Mouse (Mus musculus): Measurements from ENCODE around the gene Cacna1g. TPM values are rescaled to one million over a fixed set of nuclear protein-coding genes. Genes with fewer than 3 reads are reported as not detected.

Gene Cacna1g
- polyA plus RNA-seq, 1 experiment from 2014 or later = 10.9 TPM

GRCm38 (mm10) chr11:94455161-94455820 is 18.7 kb downstream of the Cacna1g start:
- no peak for DNase-seq (ENCODE audit: low spot score)
- no peak for ATAC-seq (replicated peaks; ENCODE audit: insufficient number of reproducible peaks, low FRiP score, low TSS enrichment, low read depth)
- Histone ChIP-seq H3K4me3 (ENCODE audit: low read depth, low read length) (no peak overlapping the region), H3K9ac (replicated peaks; ENCODE audit: low read length) (no peak overlapping the region), H3K27me3 (ENCODE audit: control insufficient read depth, insufficient read depth, low read length) (no peaks in the 10 kb centered on the region), H3K36me3 (replicated peaks; ENCODE audit: control insufficient read depth, insufficient read depth, low read depth, low read length) (no peaks in the 10 kb centered on the region; the same call in 1 of the 2 replicates), H3K4me2 (ENCODE audit: low read depth, low read length) (no peak overlapping the region), H3K9me3 (replicated peaks; ENCODE audit: control insufficient read depth, low read length) (no peaks in the 10 kb centered on the region), H3K4me1 (ENCODE audit: control insufficient read depth, insufficient read depth, low read length) (no peaks in the 10 kb centered on the region), H3K27ac (replicated peaks; ENCODE audit: low read depth, low read length) (no peak overlapping the region)
- WGBS = 80% methylated on average over 10 of the region's 10 CpGs

GRCm38 (mm10) chr11:94454756-94455155 is 19.2 kb downstream of the Cacna1g start:
- no peak for ATAC-seq (replicated peaks; ENCODE audit: insufficient number of reproducible peaks, low FRiP score, low TSS enrichment, low read depth)
- Histone ChIP-seq H3K27me3 (ENCODE audit: control insufficient read depth, insufficient read depth, low read length) (no peaks in the 10 kb centered on the region), H3K4me1 (ENCODE audit: control insufficient read depth, insufficient read depth, low read length) (no peaks in the 10 kb centered on the region), H3K4me2 (ENCODE audit: low read depth, low read length) (no peak overlapping the region), H3K4me3 (ENCODE audit: low read depth, low read length) (no peak overlapping the region), H3K9me3 (replicated peaks; ENCODE audit: control insufficient read depth, low read length) (no peaks in the 10 kb centered on the region), H3K36me3 (replicated peaks; ENCODE audit: control insufficient read depth, insufficient read depth, low read depth, low read length) (no peaks in the 10 kb centered on the region; the same call in 1 of the 2 replicates), H3K9ac (replicated peaks; ENCODE audit: low read length) (no peak overlapping the region), H3K27ac (replicated peaks; ENCODE audit: low read depth, low read length) (no peak overlapping the region)
- no peak for DNase-seq (ENCODE audit: low spot score)
- 73% methylated on average over 5 of the region's 5 CpGs for WGBS

GRCm38 (mm10) chr11:94451091-94451773 is 22.8 kb downstream of the Cacna1g start:
- no peaks in the 10 kb centered on the region for H3K27me3 ChIP-seq (ENCODE audit: control insufficient read depth, insufficient read depth, low read length)
- 62% methylated on average over 12 of the region's 12 CpGs for WGBS
- no peaks in the 10 kb centered on the region; the same call in 1 of the 2 replicates for H3K36me3 ChIP-seq (replicated peaks; ENCODE audit: control insufficient read depth, insufficient read depth, low read depth, low read length)
- no peak overlapping the region; the same call in 1 of the 2 replicates for H3K9ac ChIP-seq (replicated peaks; ENCODE audit: low read length)
- ATAC-seq (replicated peaks; ENCODE audit: insufficient number of reproducible peaks, low FRiP score, low TSS enrichment, low read depth) = no peak
- no peak overlapping the region for H3K27ac ChIP-seq (replicated peaks; ENCODE audit: low read depth, low read length)
- H3K4me1 ChIP-seq (ENCODE audit: control insufficient read depth, insufficient read depth, low read length) = no peaks in the 10 kb centered on the region
- no peaks in the 10 kb centered on the region for H3K9me3 ChIP-seq (replicated peaks; ENCODE audit: control insufficient read depth, low read length)
- no peak for DNase-seq (ENCODE audit: low spot score)
- H3K4me3 ChIP-seq (ENCODE audit: low read depth, low read length) = no peak overlapping the region
- no peak overlapping the region for H3K4me2 ChIP-seq (ENCODE audit: low read depth, low read length)

- Histone ChIP-seq H3K27ac (replicated peaks; ENCODE audit: low read depth, low read length) (no peak overlapping the region), H3K4me3 (ENCODE audit: low read depth, low read length) (no peak overlapping the region), H3K4me2 (ENCODE audit: low read depth, low read length) (no peak overlapping the region), H3K9ac (replicated peaks; ENCODE audit: low read length) (no peak overlapping the region), H3K4me1 (ENCODE audit: control insufficient read depth, insufficient read depth, low read length) (no peaks in the 10 kb centered on the region), H3K27me3 (ENCODE audit: control insufficient read depth, insufficient read depth, low read length) (no peaks in the 10 kb centered on the region), H3K9me3 (replicated peaks; ENCODE audit: control insufficient read depth, low read length) (no peaks in the 10 kb centered on the region), H3K36me3 (replicated peaks; ENCODE audit: control insufficient read depth, insufficient read depth, low read depth, low read length) (no peaks in the 10 kb centered on the region; the same call in 1 of the 2 replicates)
- 64% methylated on average over 5 of the region's 5 CpGs for WGBS
- DNase-seq (ENCODE audit: low spot score) = no peak
- no peak for ATAC-seq (replicated peaks; ENCODE audit: insufficient number of reproducible peaks, low FRiP score, low TSS enrichment, low read depth)
These were observed 24.1 kb downstream of the Cacna1g start for GRCm38 (mm10) chr11:94449886-94450285.

- DNase-seq (ENCODE audit: low spot score) (no peak), ATAC-seq (replicated peaks; ENCODE audit: insufficient number of reproducible peaks, low FRiP score, low TSS enrichment, low read depth) (no peak)
- Histone ChIP-seq H3K36me3 (replicated peaks; ENCODE audit: control insufficient read depth, insufficient read depth, low read depth, low read length) (no peaks in the 10 kb centered on the region; the same call in 1 of the 2 replicates), H3K9ac (replicated peaks; ENCODE audit: low read length) (no peak overlapping the region), H3K9me3 (replicated peaks; ENCODE audit: control insufficient read depth, low read length) (no peaks in the 10 kb centered on the region), H3K4me2 (ENCODE audit: low read depth, low read length) (no peak overlapping the region), H3K4me1 (ENCODE audit: control insufficient read depth, insufficient read depth, low read length) (peaks cover 3% of the 10 kb centered on the region; the same call in 1 of the 2 replicates), H3K27ac (replicated peaks; ENCODE audit: low read depth, low read length) (no peak overlapping the region), H3K4me3 (ENCODE audit: low read depth, low read length) (no peak overlapping the region), H3K27me3 (ENCODE audit: control insufficient read depth, insufficient read depth, low read length) (no peaks in the 10 kb centered on the region)
- WGBS = 44% methylated on average over 8 of the region's 8 CpGs
These were observed 24.8 kb downstream of the Cacna1g start for GRCm38 (mm10) chr11:94449239-94449638.

GRCm38 (mm10) chr11:94447017-94447416 is 27.0 kb downstream of the Cacna1g start:
- Histone ChIP-seq H3K4me1 (ENCODE audit: control insufficient read depth, insufficient read depth, low read length) (peaks cover 3% of the 10 kb centered on the region; the same call in 1 of the 2 replicates), H3K9me3 (replicated peaks; ENCODE audit: control insufficient read depth, low read length) (no peaks in the 10 kb centered on the region), H3K9ac (replicated peaks; ENCODE audit: low read length) (no peak overlapping the region), H3K27ac (replicated peaks; ENCODE audit: low read depth, low read length) (no peak overlapping the region), H3K4me2 (ENCODE audit: low read depth, low read length) (no peak overlapping the region), H3K36me3 (replicated peaks; ENCODE audit: control insufficient read depth, insufficient read depth, low read depth, low read length) (no peaks in the 10 kb centered on the region; the same call in 1 of the 2 replicates), H3K4me3 (ENCODE audit: low read depth, low read length) (no peak overlapping the region), H3K27me3 (ENCODE audit: control insufficient read depth, insufficient read depth, low read length) (no peaks in the 10 kb centered on the region)
- ATAC-seq (replicated peaks; ENCODE audit: insufficient number of reproducible peaks, low FRiP score, low TSS enrichment, low read depth) (no peak), DNase-seq (ENCODE audit: low spot score) (no peak)
- 23% methylated on average over 3 of the region's 3 CpGs for WGBS

GRCm38 (mm10) chr11:94445300-94445699 is 28.7 kb downstream of the Cacna1g start:
- H3K36me3 ChIP-seq (replicated peaks; ENCODE audit: control insufficient read depth, insufficient read depth, low read depth, low read length) = no peaks in the 10 kb centered on the region; the same call in 1 of the 2 replicates
- no peaks in the 10 kb centered on the region for H3K27me3 ChIP-seq (ENCODE audit: control insufficient read depth, insufficient read depth, low read length)
- H3K9ac ChIP-seq (replicated peaks; ENCODE audit: low read length) = no peak overlapping the region
- no peak overlapping the region for H3K27ac ChIP-seq (replicated peaks; ENCODE audit: low read depth, low read length)
- WGBS = 62% methylated on average over 4 of the region's 4 CpGs
- H3K4me2 ChIP-seq (ENCODE audit: low read depth, low read length) = no peak overlapping the region
- H3K4me1 ChIP-seq (ENCODE audit: control insufficient read depth, insufficient read depth, low read length) = peaks cover 3% of the 10 kb centered on the region; the same call in 1 of the 2 replicates
- no peak for DNase-seq (ENCODE audit: low spot score)
- H3K9me3 ChIP-seq (replicated peaks; ENCODE audit: control insufficient read depth, low read length) = no peaks in the 10 kb centered on the region
- H3K4me3 ChIP-seq (ENCODE audit: low read depth, low read length) = no peak overlapping the region
- ATAC-seq (replicated peaks; ENCODE audit: insufficient number of reproducible peaks, low FRiP score, low TSS enrichment, low read depth) = no peak

- Histone ChIP-seq H3K9ac (replicated peaks; ENCODE audit: low read length) (no peak overlapping the region), H3K27ac (replicated peaks; ENCODE audit: low read depth, low read length) (no peak overlapping the region), H3K36me3 (replicated peaks; ENCODE audit: control insufficient read depth, insufficient read depth, low read depth, low read length) (no peaks in the 10 kb centered on the region; the same call in 1 of the 2 replicates), H3K4me2 (ENCODE audit: low read depth, low read length) (no peak overlapping the region), H3K4me1 (ENCODE audit: control insufficient read depth, insufficient read depth, low read length) (peaks cover 3% of the 10 kb centered on the region; the same call in 1 of the 2 replicates), H3K4me3 (ENCODE audit: low read depth, low read length) (no peak overlapping the region), H3K9me3 (replicated peaks; ENCODE audit: control insufficient read depth, low read length) (no peaks in the 10 kb centered on the region), H3K27me3 (ENCODE audit: control insufficient read depth, insufficient read depth, low read length) (no peaks in the 10 kb centered on the region)
- no peak for DNase-seq (ENCODE audit: low spot score)
- WGBS = 55% methylated on average over 5 of the region's 5 CpGs
- no peak for ATAC-seq (replicated peaks; ENCODE audit: insufficient number of reproducible peaks, low FRiP score, low TSS enrichment, low read depth)
These were observed 29.2 kb downstream of the Cacna1g start for GRCm38 (mm10) chr11:94444829-94445228.
